Mouse (Mus musculus) intestine, embryonic 16.5 days (tissue): ENCODE measurements around the gene Lamc1. TPM values are rescaled to one million over a fixed set of nuclear protein-coding genes. Genes with fewer than 3 reads are reported as not detected.

Experiments used
- ATAC-seq: fragments of 200-750 bp; cut with Nextera tagmentation; 2 replicates; pipeline ENCODE4 v1.8.0; 2017; ENCODE audit warnings: moderate TSS enrichment, moderate library complexity
- H3K27ac ChIP-seq: fragments of 300-500 bp; sonication (generic); 2 replicates; pipeline ENCODE4 v1.5.1; 2014; ENCODE audit warnings: mild to moderate bottlenecking, low read length
- H3K27me3 ChIP-seq: fragments of 300-500 bp; sonication (generic); replicated peaks from 2 replicates; pipeline ENCODE4 v1.6.1; 2014; ENCODE audit warnings: low read length, control low read depth, mixed read lengths; ENCODE audit not compliant: control insufficient read depth, insufficient read depth
- H3K36me3 ChIP-seq: fragments of 300-500 bp; sonication (generic); 2 replicates; pipeline ENCODE4 v1.6.1; 2014; ENCODE audit warnings: low read length, control low read depth; ENCODE audit not compliant: control insufficient read depth, insufficient read depth
- H3K4me1 ChIP-seq: fragments of 300-500 bp; sonication (generic); 2 replicates; pipeline ENCODE4 v1.6.1; 2014; ENCODE audit warnings: low read length, control low read depth, mixed read lengths; ENCODE audit not compliant: control insufficient read depth, insufficient read depth
- H3K4me2 ChIP-seq: fragments of 300-500 bp; sonication (generic); 2 replicates; pipeline ENCODE4 v1.6.1; 2014; ENCODE audit warnings: low read depth, low read length, control low read depth
- H3K4me3 ChIP-seq: fragments of 300-500 bp; sonication (generic); 2 replicates; pipeline ENCODE4 v1.5.1; 2014; ENCODE audit warnings: mild to moderate bottlenecking, low read length
- H3K9ac ChIP-seq: fragments of 300-500 bp; sonication (generic); 2 replicates; pipeline ENCODE4 v1.6.1; 2014; ENCODE audit warnings: low read depth, low read length
- H3K9me3 ChIP-seq: fragments of 300-500 bp; sonication (generic); 2 replicates; pipeline ENCODE4 v1.6.1; 2016; ENCODE audit warnings: low read length, control low read depth; ENCODE audit not compliant: control insufficient read depth
- WGBS: fragments of 180-500 bp; shearing (Covaris S2); extraction: QIAGEN DNeasy Blood & Tissue Kit; methylation state at CpG from one replicate; pipeline ENCODE4 v1.1.7; 2014; 5-methylcytosine and 5-hydroxymethylcytosine counted together
- polyA plus RNA-seq: library from polyadenylated mRNA; unstranded; fragments of >200 nt; fragmentation: Nextera tagmentation; extraction: Ambion mirVana; gene quantifications from 2 replicates; pipeline ENCODE4 v1.2.1, GENCODE M21; 2015

Gene Lamc1
- polyA plus RNA-seq, 1 experiment from 2014 or later, result 37.1 TPM

DNA sequence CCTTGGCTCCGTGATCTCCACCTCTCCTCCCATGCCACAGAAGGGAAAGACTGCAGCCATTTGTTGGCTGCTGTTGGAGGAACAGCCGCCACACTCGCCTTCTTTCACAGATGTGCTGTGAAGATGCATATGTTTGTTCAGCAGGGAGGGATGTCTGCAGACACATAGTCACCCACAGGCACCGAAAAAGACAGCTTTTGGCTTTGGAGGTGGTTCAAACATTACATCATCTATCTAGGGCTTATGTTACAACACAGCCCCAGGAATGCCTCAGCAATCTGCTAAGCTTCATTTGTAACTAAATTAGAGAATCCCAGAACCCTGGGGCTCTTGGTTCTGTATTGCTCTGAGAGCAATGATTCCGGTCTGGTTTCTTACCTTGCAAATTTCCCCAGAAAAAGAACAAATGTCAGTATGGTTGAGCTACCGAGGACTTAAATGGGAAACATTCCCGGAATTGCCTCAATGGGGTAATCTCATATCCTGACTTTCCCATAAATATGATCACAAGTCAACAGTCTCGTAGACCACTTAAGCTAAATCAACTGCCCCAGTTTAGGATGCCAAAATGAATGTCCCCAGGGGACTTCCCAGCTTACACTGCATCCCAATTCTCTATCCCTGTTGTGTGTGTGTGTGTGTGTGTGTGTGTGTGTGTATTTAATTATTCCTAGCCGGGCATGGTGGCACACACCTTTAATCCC is 151.8 kb downstream of the Lamc1 start:
- Histone ChIP-seq H3K27me3 (no peaks in the 10 kb centered on the region), H3K4me1 (no peaks in the 10 kb centered on the region), H3K9ac (no peak overlapping the region), H3K27ac (peak overlapping the region; percentile 48), H3K4me2 (no peak overlapping the region), H3K4me3 (no peak overlapping the region), H3K9me3 (no peaks in the 10 kb centered on the region), H3K36me3 (no peaks in the 10 kb centered on the region)
- WGBS, result 50% methylated on average over 9 of the region's 9 CpGs
- peak; percentile 48 for ATAC-seq

DNA sequence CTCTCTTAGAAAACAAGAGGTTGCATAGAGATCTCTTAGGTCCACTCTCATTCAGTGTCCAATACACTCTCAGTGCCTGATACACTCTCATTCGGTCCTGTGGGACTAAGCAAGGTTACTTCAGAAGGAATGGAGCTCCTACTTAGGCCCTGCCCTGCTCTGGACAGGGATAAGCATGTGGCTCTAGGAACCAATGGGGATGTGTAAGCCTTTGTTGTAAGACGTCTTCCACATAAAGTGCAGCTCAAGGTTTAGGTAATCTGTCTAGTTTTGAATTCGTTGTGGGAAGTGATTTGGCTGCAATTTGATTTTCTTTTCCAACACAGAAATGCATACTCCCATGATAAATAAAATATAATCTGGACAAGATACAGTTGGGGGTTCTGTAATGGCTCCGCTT is 152.4 kb downstream of the Lamc1 start:
- 72% methylated on average over 4 of the region's 4 CpGs for WGBS
- Histone ChIP-seq H3K4me1 (no peaks in the 10 kb centered on the region), H3K4me2 (no peak overlapping the region), H3K27ac (peak overlapping the region; percentile 48), H3K9me3 (no peaks in the 10 kb centered on the region), H3K27me3 (no peaks in the 10 kb centered on the region), H3K4me3 (no peak overlapping the region), H3K9ac (no peak overlapping the region), H3K36me3 (no peaks in the 10 kb centered on the region)
- ATAC-seq, result no peak

DNA sequence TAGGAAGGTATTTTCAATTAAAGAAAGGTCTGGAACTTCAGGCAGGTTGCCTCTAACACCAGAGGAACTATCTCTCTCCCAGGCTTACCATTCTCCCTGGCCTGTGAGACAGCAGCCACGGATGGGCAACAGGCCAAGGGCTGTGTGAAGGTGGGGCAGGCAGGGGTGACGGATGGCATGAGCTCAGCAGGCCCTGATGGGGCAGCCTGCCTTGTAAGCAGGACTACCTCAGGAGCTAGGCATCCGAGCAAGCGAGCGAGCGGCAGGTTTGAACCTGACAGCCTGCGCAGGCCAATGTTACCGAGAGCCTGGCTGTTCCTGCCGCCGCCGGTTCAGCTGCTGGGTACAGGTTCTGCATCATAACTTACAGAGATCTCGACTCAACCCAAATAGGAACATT is 157.8 kb downstream of the Lamc1 start:
- no peak overlapping the region for H3K4me2 ChIP-seq
- no peaks in the 10 kb centered on the region for H3K9me3 ChIP-seq
- WGBS, result 55% methylated on average over 12 of the region's 12 CpGs
- H3K4me3 ChIP-seq, result no peak overlapping the region
- H3K4me1 ChIP-seq, result peaks cover 17% of the 10 kb centered on the region
- no peak overlapping the region for H3K27ac ChIP-seq
- H3K27me3 ChIP-seq, result no peaks in the 10 kb centered on the region
- ATAC-seq, result no peak
- H3K36me3 ChIP-seq, result no peaks in the 10 kb centered on the region
- no peak overlapping the region for H3K9ac ChIP-seq

DNA sequence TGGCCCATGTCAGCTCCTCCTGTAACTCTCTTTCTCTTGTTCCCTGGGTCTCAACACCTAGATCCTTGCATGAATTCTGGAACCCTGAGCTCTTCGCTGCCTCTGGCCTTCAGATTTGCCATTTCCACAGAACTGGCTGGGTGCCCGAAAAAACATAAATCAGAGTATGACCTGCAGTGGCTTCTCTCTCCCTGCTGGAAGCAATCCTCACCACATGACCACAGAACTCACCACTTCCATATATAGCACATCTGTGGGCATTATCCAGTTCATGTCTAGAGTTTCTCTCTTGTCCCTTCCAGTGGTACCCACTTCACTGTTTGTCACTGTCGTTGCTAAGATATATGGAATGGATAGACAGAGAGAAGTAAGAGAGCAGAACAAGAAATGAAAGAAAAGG is 159.3 kb downstream of the Lamc1 start:
- H3K9ac ChIP-seq, result no peak overlapping the region
- 0 out of 2 replicates have a peak overlapping the region, but pooled peaks have one; percentile 9 for H3K27ac ChIP-seq
- peaks cover 17% of the 10 kb centered on the region for H3K4me1 ChIP-seq
- H3K27me3 ChIP-seq, result no peaks in the 10 kb centered on the region
- H3K4me3 ChIP-seq, result no peak overlapping the region
- H3K4me2 ChIP-seq, result no peak overlapping the region
- 66% methylated on average over 3 of the region's 3 CpGs for WGBS
- no peaks in the 10 kb centered on the region for H3K9me3 ChIP-seq
- no peak for ATAC-seq
- H3K36me3 ChIP-seq, result no peaks in the 10 kb centered on the region

DNA sequence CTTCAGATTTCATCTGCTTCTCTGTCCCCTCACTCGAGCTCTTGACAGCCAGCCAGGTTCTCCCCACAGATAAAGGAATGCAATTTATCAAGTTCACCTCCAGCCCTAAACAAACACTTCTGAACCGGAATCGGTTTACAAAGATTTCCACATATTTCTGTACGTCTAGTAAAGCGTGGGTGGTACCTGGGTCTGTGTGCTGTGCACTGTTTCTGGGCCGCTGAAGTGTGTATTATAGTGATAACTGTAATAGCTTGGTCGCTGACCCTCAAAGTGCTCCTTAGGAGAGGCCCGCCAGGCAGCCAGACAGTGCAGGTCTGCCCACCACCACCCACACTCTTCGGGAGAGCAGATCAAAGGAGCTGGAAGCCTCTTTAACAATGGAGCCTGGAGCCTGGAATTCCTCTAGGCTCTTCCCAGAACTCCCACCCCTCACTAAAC is 160.3 kb downstream of the Lamc1 start:
- Histone ChIP-seq H3K4me2 (no peak overlapping the region), H3K27me3 (no peaks in the 10 kb centered on the region), H3K9me3 (no peaks in the 10 kb centered on the region), H3K4me3 (no peak overlapping the region), H3K9ac (no peak overlapping the region), H3K4me1 (peaks cover 17% of the 10 kb centered on the region), H3K27ac (0 out of 2 replicates have a peak overlapping the region, but pooled peaks have one; percentile 24), H3K36me3 (no peaks in the 10 kb centered on the region)
- peak; percentile 46; the same call in 1 of the 2 replicates for ATAC-seq
- WGBS, result 14% methylated on average over 9 of the region's 9 CpGs

DNA sequence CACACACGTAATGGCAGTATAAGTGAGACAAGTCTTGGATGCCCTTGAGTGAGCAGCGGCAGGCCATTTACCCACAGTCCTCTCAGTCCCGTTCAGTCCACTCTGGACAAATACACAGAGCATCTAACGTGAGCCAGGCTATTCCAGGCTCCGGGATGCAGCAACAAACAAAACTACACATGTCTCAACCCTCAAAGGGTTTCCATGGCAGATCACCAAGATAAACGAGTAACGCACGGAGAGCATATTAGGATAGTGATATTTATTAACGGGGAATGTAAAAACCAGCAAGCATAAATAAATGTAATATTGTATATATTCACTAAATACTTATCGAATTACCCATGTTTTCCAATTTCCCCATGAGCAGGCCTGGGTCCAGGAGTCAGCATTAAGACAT is 161.6 kb downstream of the Lamc1 start:
- Histone ChIP-seq H3K9me3 (no peaks in the 10 kb centered on the region), H3K4me1 (peaks cover 17% of the 10 kb centered on the region), H3K27ac (no peak overlapping the region), H3K4me2 (no peak overlapping the region), H3K36me3 (no peaks in the 10 kb centered on the region), H3K4me3 (no peak overlapping the region), H3K9ac (no peak overlapping the region), H3K27me3 (no peaks in the 10 kb centered on the region)
- WGBS, result 68% methylated on average over 10 of the region's 10 CpGs
- no peak for ATAC-seq

Other genes with a start within 250 kb of the Lamc1 start
- 6.0 and 6.6 TPM in 2 replicates for gene Lamc2, start 146.3 kb downstream of the Lamc1 start, polyA plus RNA-seq
- 0.06 TPM in 1 of 2 replicates, not detected in the other for gene Shcbp1l, start 92.4 kb upstream of the Lamc1 start, polyA plus RNA-seq
- 15.7 and 18.1 TPM in 2 replicates for gene Dhx9, start 154.9 kb upstream of the Lamc1 start, polyA plus RNA-seq
- gene Npl, start 217.3 kb upstream of the Lamc1 start, polyA plus RNA-seq, result 174 and 289 TPM in 2 replicates